Mouse (Mus musculus) layer of hippocampus, adult 8-10 months (tissue): Measurements from ENCODE around the gene Rps6ka5. TPM values are rescaled to one million over a fixed set of nuclear protein-coding genes. Genes with fewer than 3 reads are reported as not detected.

ENCODE experiments used
- DNase-seq, 2 experiments: peaks; one replicate each; pipeline ENCODE4 v3.0.0; 2022; ENCODE audit warnings: low spot score in 2 of 2
- total RNA-seq, 4 experiments: library from RNA; stranded (reverse); gene quantifications; 2 replicates each; pipeline ENCODE4 v1.2.4; 2022

Gene Rps6ka5
- total RNA-seq, 4 experiments from 2014 or later, result 25.7 to 28.7 (median 27.5) TPM

GRCm38 (mm10) chr12:100503659-100504058 lies 223.1 kb downstream of the Rps6ka5 start:
- no peak for DNase-seq

- DNase-seq, result no peak
These were observed 224.2 kb downstream of the Rps6ka5 start for GRCm38 (mm10) chr12:100502544-100502943.

GRCm38 (mm10) chr12:100501261-100501660 lies 225.5 kb downstream of the Rps6ka5 start:
- DNase-seq, result no peak

- no peak for DNase-seq
These were observed 227.3 kb downstream of the Rps6ka5 start for GRCm38 (mm10) chr12:100499469-100499868.

Other genes starting within 250 kb of the Rps6ka5 start
- 100 to 1,000 TPM; 160 to 184 (median 174) TPM for gene Ttc7b, start 206.2 kb downstream of the Rps6ka5 start, total RNA-seq
- gene Dglucy, start 52.1 kb upstream of the Rps6ka5 start, total RNA-seq, result 1 to 10 TPM; 7.4 to 9.8 (median 8.0) TPM
- 10 to 100 TPM; 15.1 to 27.4 (median 19.9) TPM for gene Gpr68, start 181.2 kb upstream of the Rps6ka5 start, total RNA-seq